Mouse (Mus musculus) liver, embryonic 13.5 days (tissue): ENCODE measurements around the gene Olfr763. TPM values are rescaled to one million over a fixed set of nuclear protein-coding genes. Genes with fewer than 3 reads are reported as not detected.

Experiments used
- polyA plus RNA-seq: library from polyadenylated mRNA; unstranded; fragments of >200 nt; fragmentation: Nextera tagmentation; extraction: Ambion mirVana; gene quantifications from 2 replicates; pipeline ENCODE4 v1.2.1, GENCODE M21; 2015

The Olfr763 gene
- polyA plus RNA-seq, 1 experiment from 2014 or later, result not detected

Other genes with a start within 250 kb of the Olfr763 start
- gene Mmp19, start 219.9 kb upstream of the Olfr763 start, polyA plus RNA-seq, result 6.9 and 8.3 TPM in 2 replicates
- gene Dnajc14, start 206.7 kb upstream of the Olfr763 start, polyA plus RNA-seq, result 20.4 and 23.6 TPM in 2 replicates
- 2.4 and 3.2 TPM in 2 replicates for gene Tmem198b, start 206.4 kb upstream of the Olfr763 start, polyA plus RNA-seq
- 147 and 176 TPM in 2 replicates for gene Sarnp, start 193.5 kb upstream of the Olfr763 start, polyA plus RNA-seq
- 90.2 and 91.0 TPM in 2 replicates for gene Ormdl2, start 189.1 kb upstream of the Olfr763 start, polyA plus RNA-seq
- gene Gdf11, start 119.1 kb upstream of the Olfr763 start, polyA plus RNA-seq, result 0.43 and 0.66 TPM in 2 replicates
- gene Cd63, start 109.8 kb upstream of the Olfr763 start, polyA plus RNA-seq, result 118 and 119 TPM in 2 replicates
- 10.5 and 10.6 TPM in 2 replicates for gene Rdh5, start 87.9 kb upstream of the Olfr763 start, polyA plus RNA-seq
- gene Bloc1s1, start 86.8 kb upstream of the Olfr763 start, polyA plus RNA-seq, result 81.9 and 87.1 TPM in 2 replicates
- 0.12 and 0.41 TPM in 2 replicates for gene Itga7, start 77.0 kb upstream of the Olfr763 start, polyA plus RNA-seq
- not detected in 2 replicates for gene Mettl7b, start 49.8 kb upstream of the Olfr763 start, polyA plus RNA-seq
- not detected in 2 replicates for gene Olfr9, start 21.4 kb upstream of the Olfr763 start, polyA plus RNA-seq
- not detected in 2 replicates for gene Olfr764-ps1, start 29.1 kb downstream of the Olfr763 start, polyA plus RNA-seq
- not detected in 2 replicates for gene Olfr765, start 39.2 kb downstream of the Olfr763 start, polyA plus RNA-seq
- gene Olfr766-ps1, start 58.2 kb downstream of the Olfr763 start, polyA plus RNA-seq, result not detected in 2 replicates
- not detected in 2 replicates for gene Olfr767, start 72.1 kb downstream of the Olfr763 start, polyA plus RNA-seq
- gene Olfr768, start 88.6 kb downstream of the Olfr763 start, polyA plus RNA-seq, result not detected in 2 replicates
- gene Olfr769, start 107.1 kb downstream of the Olfr763 start, polyA plus RNA-seq, result not detected in 2 replicates
- not detected in 2 replicates for gene Olfr770, start 128.2 kb downstream of the Olfr763 start, polyA plus RNA-seq
- not detected in 2 replicates for gene Olfr771, start 154.0 kb downstream of the Olfr763 start, polyA plus RNA-seq
- not detected in 2 replicates for gene Olfr772, start 167.1 kb downstream of the Olfr763 start, polyA plus RNA-seq
- gene Olfr773, start 176.6 kb downstream of the Olfr763 start, polyA plus RNA-seq, result not detected in 2 replicates
- not detected in 2 replicates for gene Olfr774, start 225.4 kb downstream of the Olfr763 start, polyA plus RNA-seq
- not detected in 2 replicates for gene Olfr775, start 237.6 kb downstream of the Olfr763 start, polyA plus RNA-seq
- gene Olfr776, start 248.3 kb downstream of the Olfr763 start, polyA plus RNA-seq, result not detected in 2 replicates